10 mouse cellular contexts compared by ENCODE assay signal in genomic region chr13:99184155-99184886, GRCm38 (mm10). TPM values are rescaled to one million over a fixed set of nuclear protein-coding genes. Genes with fewer than 3 reads are reported as not detected.
A peak's percentile ranks its signal among the peaks of the same experiment; 100 is the strongest.
DNase-seq lines count a peak whose midpoint lies in the region; ATAC-seq and TF ChIP-seq lines count a peak whose summit lies in the region.
"Had no signal": no experiment of that assay in that cellular context is flagged by ENCODE, and none has a peak within 500 bp of the region (broad histone marks: within the 10 kb centered on the region; RNA-seq: fewer than 3 reads in every experiment).

Zfp366 (plus strand) TSS chr13:99184823.

- H3K4me3 ChIP-seq in hindbrain, embryonic 10.5 days = peak within 1 kb of the TSS; percentile 16; the same call in 1 of the 2 replicates
- no peak within 1 kb of the TSS for H3K4me3 ChIP-seq in hindbrain, embryonic 11.5 days (ENCODE audit: low read depth, low read length)
- H3K4me3 ChIP-seq in thymus, adult 2 months (ENCODE audit: control insufficient read depth, insufficient read depth, low read length) = no peak within 1 kb of the TSS
- no peak within 1 kb of the TSS for H3K4me3 ChIP-seq in limb, embryonic 13.5 days
- H3K4me3 ChIP-seq: forebrain, embryonic 12.5 days had no signal

- no peak for DNase-seq in hindbrain, embryonic 10.5 days (ENCODE audit: low spot score)
- DNase-seq in hindbrain, embryonic 11.5 days (ENCODE audit: low spot score) = no peak
- no peak for DNase-seq in thymus, adult 2 months
- DNase-seq in thymus, postnatal 25 days = no peak
- no peak for DNase-seq in natural killer cell, adult 2 months (ENCODE audit: low spot score in 2 of 2)
- no peak for DNase-seq in Muller cell, postnatal 12 days (ENCODE audit: inconsistent ontology term)
- no peak for DNase-seq in thymus, adult 18-20 months
- DNase-seq: cerebellum, adult 9-11 months had no signal

- no peaks in the 10 kb centered on the region for H3K9me3 ChIP-seq in hindbrain, embryonic 10.5 days
- no peaks in the 10 kb centered on the region for H3K9me3 ChIP-seq in hindbrain, embryonic 11.5 days (ENCODE audit: control insufficient read depth, low read length)
- no peaks in the 10 kb centered on the region for H3K9me3 ChIP-seq in limb, embryonic 13.5 days
- H3K9me3 ChIP-seq: forebrain, embryonic 12.5 days had no signal

- no peak within 1 kb of the TSS for H3K9ac ChIP-seq in hindbrain, embryonic 11.5 days (ENCODE audit: low read depth, low read length)
- H3K9ac ChIP-seq in limb, embryonic 13.5 days = no peak within 1 kb of the TSS
- H3K9ac ChIP-seq: forebrain, embryonic 12.5 days had no signal

- WGBS in hindbrain, embryonic 10.5 days = 64% methylated on average over 11 of the region's 11 CpGs
- 61% methylated on average over 11 of the region's 11 CpGs for WGBS in hindbrain, embryonic 11.5 days
- 41% methylated on average over 11 of the region's 11 CpGs for WGBS in thymus, adult 2 months
- 59% methylated on average over 11 of the region's 11 CpGs for WGBS in limb, embryonic 13.5 days

- H3K4me2 ChIP-seq in hindbrain, embryonic 11.5 days (replicated peaks; ENCODE audit: low read depth, low read length) = no peak within 1 kb of the TSS
- 0 out of 2 replicates have a peak within 1 kb of the TSS, but pooled peaks have one; percentile 3 for H3K4me2 ChIP-seq in limb, embryonic 13.5 days (replicated peaks)
- H3K4me2 ChIP-seq: forebrain, embryonic 12.5 days had no signal

- H3K27me3 ChIP-seq in hindbrain, embryonic 10.5 days (ENCODE audit: insufficient read depth, poor library complexity, severe bottlenecking) = no peaks in the 10 kb centered on the region
- no peaks in the 10 kb centered on the region for H3K27me3 ChIP-seq in hindbrain, embryonic 11.5 days (ENCODE audit: control insufficient read depth, insufficient read depth, low read length)
- no peaks in the 10 kb centered on the region for H3K27me3 ChIP-seq in thymus, adult 2 months (ENCODE audit: control insufficient read depth, insufficient read depth, low read length)
- H3K27me3 ChIP-seq in limb, embryonic 13.5 days = no peaks in the 10 kb centered on the region
- H3K27me3 ChIP-seq: forebrain, embryonic 12.5 days had no signal

- no peak for TF ChIP-seq CTCF in thymus, adult 2 months (IDR thresholded peaks at IDR 0.05; ENCODE audit: borderline replicate concordance, control insufficient read depth, extremely low read depth, insufficient read depth, low read length, poor library complexity)

- peak within 1 kb of the TSS; percentile 4; the same call in 1 of the 2 replicates for H3K27ac ChIP-seq in hindbrain, embryonic 10.5 days
- H3K27ac ChIP-seq in hindbrain, embryonic 11.5 days (ENCODE audit: low read depth, low read length) = no peak within 1 kb of the TSS
- H3K27ac ChIP-seq in thymus, adult 2 months (ENCODE audit: control insufficient read depth, insufficient read depth, low read length) = peak within 1 kb of the TSS; percentile 39; the same call in 1 of the 2 replicates
- no peak within 1 kb of the TSS for H3K27ac ChIP-seq in limb, embryonic 13.5 days
- H3K27ac ChIP-seq: forebrain, embryonic 12.5 days had no signal

- no peaks in the 10 kb centered on the region for H3K36me3 ChIP-seq in hindbrain, embryonic 10.5 days
- no peaks in the 10 kb centered on the region for H3K36me3 ChIP-seq in hindbrain, embryonic 11.5 days (ENCODE audit: control insufficient read depth, insufficient read depth, low read length)
- H3K36me3 ChIP-seq in thymus, adult 2 months (ENCODE audit: control insufficient read depth, insufficient read depth, low read length) = no peaks in the 10 kb centered on the region
- H3K36me3 ChIP-seq in limb, embryonic 13.5 days = no peaks in the 10 kb centered on the region
- H3K36me3 ChIP-seq: forebrain, embryonic 12.5 days had no signal

- no peak for ATAC-seq in hindbrain, embryonic 11.5 days (ENCODE audit: low FRiP score)
- ATAC-seq in limb, embryonic 13.5 days (ENCODE audit: low FRiP score, low read depth) = no peak

- TF ChIP-seq POLR2A in thymus, adult 2 months (IDR thresholded peaks at IDR 0.05; ENCODE audit: control insufficient read depth, extremely low read depth, insufficient read depth, low read length, poor library complexity) = no peak

- H3K4me1 ChIP-seq in hindbrain, embryonic 10.5 days (replicated peaks) = peaks cover 18% of the 10 kb centered on the region
- no peaks in the 10 kb centered on the region for H3K4me1 ChIP-seq in hindbrain, embryonic 11.5 days (replicated peaks; ENCODE audit: control insufficient read depth, insufficient read depth, low read length)
- H3K4me1 ChIP-seq in thymus, adult 2 months (replicated peaks; ENCODE audit: control insufficient read depth, insufficient read depth, low read length) = no peaks in the 10 kb centered on the region; the same call in 1 of the 2 replicates
- no peaks in the 10 kb centered on the region for H3K4me1 ChIP-seq in limb, embryonic 13.5 days
- H3K4me1 ChIP-seq: forebrain, embryonic 12.5 days had no signal

RNA-seq across cellular contexts. Expression of gene Zfp366, which starts in this region (rescaled TPM):
- 0.43 and 0.45 TPM in 2 replicates for polyA plus RNA-seq in hindbrain, embryonic 10.5 days (2016; fragmentation: Nextera tagmentation; extraction: Ambion mirVana)
- polyA plus RNA-seq in hindbrain, embryonic 11.5 days (2014; fragmentation: Nextera tagmentation; extraction: Ambion mirVana) = 0.91 and 0.95 TPM in 2 replicates
- polyA plus RNA-seq in thymus, adult 2 months (2012; rRNA removed) = 4.1 and 5.9 TPM in 2 replicates
- polyA plus RNA-seq in limb, embryonic 13.5 days (2015; fragmentation: Nextera tagmentation; extraction: Ambion mirVana) = 0.52 and 0.56 TPM in 2 replicates

Comparison
In these comparisons a context has a peak if more than half of its experiments do, and no peak if none do; other contexts are left out.
1. H3K27ac ChIP-seq: peak in hindbrain, embryonic 10.5 days (single experiment) and thymus, adult 2 months (single experiment); none in hindbrain, embryonic 11.5 days (single experiment) and limb, embryonic 13.5 days (single experiment).